Mouse (Mus musculus): ENCODE data around the gene Rnpepl1. TPM values are rescaled to one million over a fixed set of nuclear protein-coding genes. Genes with fewer than 3 reads are reported as not detected.

Gene Rnpepl1
- total and polyA plus RNA-seq, 3 experiments: 5.1 to 20.2 (median 14.6) TPM

GRCm38 (mm10) chr1:92908664-92909063 lies 1.9 kb upstream of the Rnpepl1 start:
- Histone ChIP-seq H3K36me3 (replicated peaks in 1 of 2; ENCODE audit: control insufficient read depth in 1 of 2, insufficient read depth in 1 of 2, low read length in 1 of 2) (peaks cover 0 to 13% of the 10 kb centered on the region in 2 experiments), H3K9ac (ENCODE audit: insufficient read depth, low read depth) (no peak overlapping the region), H3K4me1 (ENCODE audit: control insufficient read depth in 1 of 2, insufficient read depth in 2 of 2) (peaks cover 17 to 42% of the 10 kb centered on the region in 2 experiments), H3K79me2 (replicated peaks; ENCODE audit: control insufficient read depth, extremely low read depth, insufficient read depth, poor library complexity, severe bottlenecking) (no peaks in the 10 kb centered on the region), H3K4me2 (ENCODE audit: insufficient read depth, low read depth, poor library complexity, severe bottlenecking) (no peak overlapping the region), H3K4me3 (replicated peaks in 1 of 3; ENCODE audit: low read depth in 2 of 3, low read length in 2 of 3, poor library complexity in 1 of 3) (no peak overlapping the region), H3K9me3 (replicated peaks; ENCODE audit: low read length) (peaks cover 2% of the 10 kb centered on the region), H3K27me3 (replicated peaks) (peaks cover 11% of the 10 kb centered on the region), H3K27ac (ENCODE audit: insufficient read depth, low read depth) (no peak overlapping the region)
- in situ Hi-C loops (cut with MboI; ENCODE audit: low pct_ligation_motif_present, low pct_unique_long_range_greater_than_20kb, low sequenced_read_pairs): no loop called here
- TF ChIP-seq POLR2A (IDR thresholded peaks at IDR 0.05; ENCODE audit: low read depth, low read length) (no peak), USF1 (IDR thresholded peaks at IDR 0.05; ENCODE audit: low read depth, low read length) (no peak), SMC3 (IDR thresholded peaks at IDR 0.05; ENCODE audit: low read depth, low read length) (no peak), TBP (conservative IDR thresholded peaks at IDR 0.05; ENCODE audit: low read depth, low read length) (no peak), E2F4 (IDR thresholded peaks at IDR 0.05; ENCODE audit: insufficient replicate concordance, low read depth, low read length) (no peak), ETS1 (conservative IDR thresholded peaks at IDR 0.05; ENCODE audit: low read depth, low read length) (no peak), MEF2A (IDR thresholded peaks at IDR 0.05; ENCODE audit: borderline replicate concordance, low read depth, low read length) (no peak), ZNF384 (IDR thresholded peaks at IDR 0.05; ENCODE audit: low read depth, low read length) (no peak), RAD21 (IDR thresholded peaks at IDR 0.05; ENCODE audit: low read depth, low read length) (no peak), KAT2A (IDR thresholded peaks at IDR 0.05; ENCODE audit: insufficient replicate concordance, low read length) (no peak), MYC (IDR thresholded peaks at IDR 0.05; ENCODE audit: low read depth, low read length) (no peak), PAX5 (IDR thresholded peaks at IDR 0.05; ENCODE audit: low read length) (no peak), ZKSCAN1 (IDR thresholded peaks at IDR 0.05; ENCODE audit: borderline replicate concordance, low read depth, low read length) (no peak), NRF1 (IDR thresholded peaks at IDR 0.05; ENCODE audit: low read depth, low read length) (no peak), IRF4 (IDR thresholded peaks at IDR 0.05; ENCODE audit: low read depth, low read length) (no peak), JUND (conservative IDR thresholded peaks at IDR 0.05; ENCODE audit: low read depth, low read length) (no peak), ELF1 (IDR thresholded peaks at IDR 0.05; ENCODE audit: low read depth, low read length) (no peak)
- dilution Hi-C loops (cut with MboI; ENCODE audit: extremely low pct_ligation_motif_present, extremely low pct_unique_long_range_greater_than_20kb, low sequenced_read_pairs): no loop called here
- no peak for DNase-seq (ENCODE audit: extremely low read depth)

GRCm38 (mm10) chr1:92909068-92909467 lies 1.5 kb upstream of the Rnpepl1 start:
- in situ Hi-C loops (cut with MboI; ENCODE audit: low pct_ligation_motif_present, low pct_unique_long_range_greater_than_20kb, low sequenced_read_pairs): no loop called here
- TF ChIP-seq CTCF (conservative IDR thresholded peaks at IDR 0.05 in 1 of 2, IDR thresholded peaks at IDR 0.05 in 1 of 2; ENCODE audit: low read depth in 2 of 2, low read length in 2 of 2): peak; percentile 21 to 65; a peak in 2 of 4 replicates
- peak; percentile 18 for TF ChIP-seq RAD21 (IDR thresholded peaks at IDR 0.05; ENCODE audit: low read depth, low read length)
- no peak for TF ChIP-seq RCOR1 (conservative IDR thresholded peaks at IDR 0.05; ENCODE audit: low read depth, low read length)
- TF ChIP-seq MAFK (IDR thresholded peaks at IDR 0.05; ENCODE audit: insufficient replicate concordance, low read length): no peak
- TF ChIP-seq BHLHE40 (IDR thresholded peaks at IDR 0.05; ENCODE audit: low read depth, low read length): no peak
- no peak for TF ChIP-seq SIN3A (IDR thresholded peaks at IDR 0.05; ENCODE audit: low read length)
- TF ChIP-seq MYC (IDR thresholded peaks at IDR 0.05; ENCODE audit: low read depth, low read length): no peak
- peak; percentile 15; the same call in 1 of the 2 replicates for TF ChIP-seq SMC3 (IDR thresholded peaks at IDR 0.05; ENCODE audit: low read depth, low read length)
- TF ChIP-seq ETS1 (conservative IDR thresholded peaks at IDR 0.05; ENCODE audit: low read depth, low read length): no peak
- TF ChIP-seq ZNF384 (IDR thresholded peaks at IDR 0.05; ENCODE audit: low read depth, low read length): no peak
- no peak for TF ChIP-seq GABPA (IDR thresholded peaks at IDR 0.05; ENCODE audit: insufficient replicate concordance, low read depth, low read length)
- no peak for TF ChIP-seq MAZ (IDR thresholded peaks at IDR 0.05; ENCODE audit: low read depth, low read length)
- no peak for TF ChIP-seq KAT2A (IDR thresholded peaks at IDR 0.05; ENCODE audit: insufficient replicate concordance, low read length)
- TF ChIP-seq EP300 (IDR thresholded peaks at IDR 0.05; ENCODE audit: low read length): no peak
- no peak for TF ChIP-seq HCFC1 (IDR thresholded peaks at IDR 0.05; ENCODE audit: low read depth, low read length)
- TF ChIP-seq MAX (IDR thresholded peaks at IDR 0.05; ENCODE audit: low read length): no peak
- TF ChIP-seq UBTF (IDR thresholded peaks at IDR 0.05; ENCODE audit: low read depth, low read length): no peak
- no peak for TF ChIP-seq CHD2 (IDR thresholded peaks at IDR 0.05; ENCODE audit: low read length)
- TF ChIP-seq USF2 (conservative IDR thresholded peaks at IDR 0.05; ENCODE audit: low read depth, low read length): no peak
- H3K27me3 ChIP-seq (replicated peaks): peaks cover 11% of the 10 kb centered on the region
- H3K4me1 ChIP-seq (ENCODE audit: control insufficient read depth in 1 of 2, insufficient read depth in 2 of 2): peaks cover 17 to 42% of the 10 kb centered on the region in 2 experiments
- no peak overlapping the region for H3K4me2 ChIP-seq (ENCODE audit: insufficient read depth, low read depth, poor library complexity, severe bottlenecking)
- no peak overlapping the region for H3K9ac ChIP-seq (ENCODE audit: insufficient read depth, low read depth)
- DNase-seq (ENCODE audit: extremely low read depth): peak; percentile 39
- dilution Hi-C loops (cut with MboI; ENCODE audit: extremely low pct_ligation_motif_present, extremely low pct_unique_long_range_greater_than_20kb, low sequenced_read_pairs): no loop called here
- no peak overlapping the region for H3K27ac ChIP-seq (ENCODE audit: insufficient read depth, low read depth)
- H3K4me3 ChIP-seq (replicated peaks in 1 of 3; ENCODE audit: low read depth in 2 of 3, low read length in 2 of 3, poor library complexity in 1 of 3): no peak overlapping the region
- H3K79me2 ChIP-seq (replicated peaks; ENCODE audit: control insufficient read depth, extremely low read depth, insufficient read depth, poor library complexity, severe bottlenecking): no peaks in the 10 kb centered on the region
- peaks cover 2% of the 10 kb centered on the region for H3K9me3 ChIP-seq (replicated peaks; ENCODE audit: low read length)
- H3K36me3 ChIP-seq (replicated peaks in 1 of 2; ENCODE audit: control insufficient read depth in 1 of 2, insufficient read depth in 1 of 2, low read length in 1 of 2): peaks cover 0 to 17% of the 10 kb centered on the region in 2 experiments
